Mouse (Mus musculus) induced T-regulatory cell, adult 2 months (primary cell): Measurements from ENCODE around the gene 4932438H23Rik.
"Not testable (repeated sequence)": the region's sequence is repeated elsewhere in the genome, so short reads cannot be mapped to it uniquely, and the experiment has no call there.

Source experiments
- DNase-seq: peaks from one replicate; pipeline ENCODE4 v3.0.0-alpha.2; 2012; ENCODE audit warnings: low read depth

4932438H23Rik gene

GRCm38 (mm10) chr16:91099444-91100065 is 4.6 kb upstream of the 4932438H23Rik start:
- DNase-seq, result no peak

- no peak for DNase-seq
Observed at GRCm38 (mm10) chr16:91097858-91098257, 2.9 kb upstream of the 4932438H23Rik start.

GRCm38 (mm10) chr16:91096984-91097506 is 2.1 kb upstream of the 4932438H23Rik start:
- DNase-seq, result no peak

GRCm38 (mm10) chr16:91096016-91096415 is 1.1 kb upstream of the 4932438H23Rik start:
- DNase-seq, result no peak

GRCm38 (mm10) chr16:91086642-91087306 is 8.1 kb downstream of the 4932438H23Rik start:
- DNase-seq, result no peak

- DNase-seq, result no peak
Observed at GRCm38 (mm10) chr16:91085239-91085825, 9.6 kb downstream of the 4932438H23Rik start.

- DNase-seq, result no peak
Observed at GRCm38 (mm10) chr16:91084307-91085238, 10.3 kb downstream of the 4932438H23Rik start.

- no peak for DNase-seq
Observed at GRCm38 (mm10) chr16:91083002-91083646, 11.8 kb downstream of the 4932438H23Rik start.

DNA sequence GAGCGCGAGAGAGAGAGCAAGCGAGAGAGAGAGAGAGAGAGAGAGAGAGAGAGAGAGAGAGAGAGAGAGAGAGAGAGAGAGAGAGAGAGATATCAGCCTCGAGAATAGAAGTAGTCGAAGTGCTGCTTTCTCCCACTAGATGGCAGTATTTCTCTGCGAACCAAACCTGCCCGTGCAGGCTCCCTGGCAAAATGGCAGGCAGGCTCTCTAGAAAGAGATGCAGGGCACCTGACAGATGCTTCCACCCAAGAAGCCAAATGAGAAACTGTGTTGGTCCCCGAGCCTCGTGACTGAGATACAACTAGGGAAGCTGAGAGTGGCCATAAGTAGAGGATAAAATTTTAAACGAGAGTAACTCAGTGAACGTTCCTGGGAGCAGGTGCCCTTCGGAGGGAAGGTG is 13.4 kb downstream of the 4932438H23Rik start:
- peak; percentile 86 for DNase-seq

GRCm38 (mm10) chr16:91076180-91076579 is 18.7 kb downstream of the 4932438H23Rik start:
- DNase-seq, result peak; percentile 83

DNA sequence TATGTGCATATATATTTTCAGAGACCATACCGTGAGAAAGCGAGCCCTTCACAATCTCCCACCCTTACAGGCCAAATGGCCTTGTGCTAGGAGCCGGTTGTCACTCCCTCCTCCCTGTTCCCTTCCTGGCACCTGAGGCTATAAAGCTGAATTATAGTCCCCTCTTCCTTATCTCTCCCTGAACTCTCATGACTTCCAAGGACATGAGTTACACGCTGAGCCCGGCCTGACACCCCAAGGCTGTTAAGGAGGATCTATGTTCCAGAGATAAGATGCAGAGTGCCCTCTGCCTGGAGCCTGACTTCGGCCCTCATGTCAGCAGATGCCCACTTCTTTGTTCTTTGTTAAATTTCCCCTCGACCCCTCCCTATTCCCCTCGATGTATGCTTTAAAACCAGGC is 19.5 kb downstream of the 4932438H23Rik start:
- not testable (repeated sequence) for DNase-seq

- DNase-seq, result peak; percentile 95
Observed at GRCm38 (mm10) chr16:91073163-91073892, 21.6 kb downstream of the 4932438H23Rik start.

DNA sequence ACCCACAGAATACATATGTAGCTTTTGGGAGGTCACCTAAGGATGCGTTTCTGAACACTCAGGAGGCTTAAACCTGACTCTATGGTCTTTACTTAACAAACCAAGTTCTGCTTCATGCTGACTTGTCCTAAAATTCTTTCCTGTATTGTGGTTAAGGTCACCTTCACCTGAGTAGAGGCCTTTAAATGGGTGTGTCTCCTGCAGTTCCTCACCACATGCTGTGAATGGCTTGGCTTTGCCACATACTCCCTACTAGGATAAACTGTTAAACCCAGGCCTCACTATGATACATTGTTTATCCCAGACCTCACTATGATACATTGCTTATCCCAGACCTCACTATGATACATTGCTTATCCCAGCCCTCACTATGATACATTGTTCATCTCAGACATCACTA is 22.7 kb downstream of the 4932438H23Rik start:
- DNase-seq, result peak; percentile 20

- no peak for DNase-seq
Observed at GRCm38 (mm10) chr16:91068969-91069368, 26.0 kb downstream of the 4932438H23Rik start.

DNA sequence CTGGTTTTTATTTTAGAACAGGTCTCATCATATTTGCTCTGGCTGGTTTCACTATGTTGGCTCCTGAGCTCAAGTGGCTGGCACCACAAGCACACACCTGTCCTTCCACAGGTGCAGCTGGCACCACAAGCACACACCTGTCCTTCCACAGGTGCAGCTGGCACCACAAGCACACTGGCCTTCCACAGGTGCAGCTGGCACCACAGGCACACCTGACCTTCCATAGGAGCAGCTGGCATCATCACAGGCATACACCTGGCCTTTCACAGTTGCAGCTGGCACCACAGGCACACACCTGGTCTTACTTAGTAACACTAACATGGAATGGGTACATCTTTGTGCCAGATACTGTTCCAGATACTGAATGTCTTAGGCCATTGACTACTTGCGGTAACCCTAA is 27.8 kb downstream of the 4932438H23Rik start:
- DNase-seq, result no peak

DNA sequence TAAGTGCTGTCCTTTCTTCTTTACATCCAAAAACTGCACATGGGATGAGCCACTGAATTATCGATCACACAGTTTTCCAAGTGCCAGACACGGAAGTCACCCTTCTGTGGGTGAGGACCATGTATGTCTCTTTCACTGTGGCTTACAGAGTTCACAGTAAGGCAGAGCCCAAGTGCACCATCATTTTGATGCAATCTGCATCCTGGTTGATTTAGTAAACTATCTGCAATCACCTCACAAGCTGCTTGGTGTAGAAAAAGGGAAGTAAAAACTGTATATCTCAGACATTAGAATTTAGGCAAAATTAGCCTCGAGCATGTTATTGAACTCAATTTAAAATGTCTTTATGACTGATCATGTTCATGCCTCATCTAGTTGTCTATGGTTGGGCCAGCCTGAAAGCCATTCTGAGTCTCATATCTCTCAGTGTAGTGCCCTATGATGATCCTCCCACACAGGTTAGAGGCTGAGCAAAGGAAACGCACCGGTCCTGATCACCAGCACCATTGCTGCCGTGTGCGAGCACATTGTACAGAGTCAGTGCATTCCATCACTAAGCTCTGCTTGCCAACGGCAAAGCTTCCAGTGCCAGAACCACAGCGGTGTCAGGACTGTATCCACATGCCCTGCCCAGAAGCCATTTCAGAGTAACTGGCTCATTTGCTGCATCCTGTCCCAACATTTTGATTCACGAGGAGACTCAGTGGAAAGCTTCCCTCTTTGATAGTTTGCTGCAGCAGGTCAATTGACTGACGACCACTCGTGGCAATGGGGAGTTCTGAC is 30.1 kb downstream of the 4932438H23Rik start:
- peak; percentile 36 for DNase-seq

DNA sequence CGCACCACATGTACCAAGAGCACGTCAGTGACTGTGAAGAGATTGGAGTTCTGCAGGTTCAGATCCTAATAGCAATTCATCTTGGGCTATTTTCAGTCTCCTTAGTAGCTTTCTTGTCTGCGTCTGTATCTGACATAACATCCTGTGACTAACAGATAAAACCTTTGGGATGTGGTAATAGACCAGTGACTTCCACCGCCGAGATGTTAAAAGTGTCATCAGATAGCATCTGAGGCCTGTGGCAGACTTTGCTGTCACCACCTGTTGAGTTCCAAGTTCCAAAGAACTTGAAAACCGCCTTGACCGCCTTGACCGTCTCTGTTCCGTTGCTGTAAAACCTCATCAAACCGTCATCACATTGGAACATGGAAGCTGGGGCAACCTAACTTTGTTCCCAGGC is 31.1 kb downstream of the 4932438H23Rik start:
- peak; percentile 78 for DNase-seq

GRCm38 (mm10) chr16:91061531-91062318 is 33.2 kb downstream of the 4932438H23Rik start:
- peak; percentile 91 for DNase-seq

GRCm38 (mm10) chr16:91057741-91058140 is 37.2 kb downstream of the 4932438H23Rik start:
- DNase-seq, result peak; percentile 59
